Mouse (Mus musculus): ENCODE measurements around the gene Mgarp.
"Not testable (repeated sequence)": the region's sequence is repeated elsewhere in the genome, so short reads cannot be mapped to it uniquely, and the experiment has no call there.

Gene Mgarp

DNA sequence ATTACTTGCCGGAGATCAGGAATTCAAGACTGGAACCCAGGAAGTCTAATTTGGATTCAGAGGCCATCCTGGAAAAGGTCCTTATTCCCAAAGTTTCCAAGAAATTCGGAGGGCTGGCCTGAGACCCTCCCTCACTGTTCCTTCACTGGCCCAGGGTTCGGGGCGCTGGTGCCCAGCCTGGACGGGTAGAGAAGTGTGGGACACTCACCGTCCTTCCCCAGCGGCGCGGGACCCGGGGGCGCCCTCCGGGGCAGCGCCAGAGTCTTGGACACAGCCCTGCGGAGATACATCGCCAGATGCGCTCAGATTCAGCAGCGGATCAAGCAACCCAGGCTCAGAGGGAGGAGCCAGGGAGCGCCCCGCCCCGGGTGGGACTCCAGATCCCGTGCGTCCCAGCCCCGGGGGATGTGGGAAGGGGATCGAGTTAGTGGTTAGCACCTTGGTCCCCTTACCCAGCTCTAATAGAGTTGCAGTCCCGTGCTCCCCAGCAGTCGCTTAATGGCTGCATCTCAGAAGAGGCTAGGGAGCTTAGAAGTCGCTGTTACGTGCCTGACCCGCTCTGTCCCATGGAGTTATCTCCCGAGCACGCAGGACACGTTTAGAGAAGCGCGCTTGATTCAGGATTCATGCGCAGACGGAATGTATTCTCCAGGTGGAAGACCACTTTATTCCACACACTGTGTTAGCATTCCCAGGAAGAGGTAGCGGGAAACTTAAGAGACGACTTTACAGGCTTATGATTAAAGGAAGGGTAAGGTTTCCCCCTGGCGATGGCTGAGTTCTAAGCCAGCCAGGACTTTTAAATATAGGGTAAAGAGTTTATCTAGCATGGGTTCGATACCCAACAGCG lies at the start of gene Mgarp:
TSS of gene Mgarp (minus strand) at position 520 of the 850 bp plus-strand sequence.
- DNase-seq (ENCODE audit: extremely low read depth, low read depth), result peak; percentile 68

DNA sequence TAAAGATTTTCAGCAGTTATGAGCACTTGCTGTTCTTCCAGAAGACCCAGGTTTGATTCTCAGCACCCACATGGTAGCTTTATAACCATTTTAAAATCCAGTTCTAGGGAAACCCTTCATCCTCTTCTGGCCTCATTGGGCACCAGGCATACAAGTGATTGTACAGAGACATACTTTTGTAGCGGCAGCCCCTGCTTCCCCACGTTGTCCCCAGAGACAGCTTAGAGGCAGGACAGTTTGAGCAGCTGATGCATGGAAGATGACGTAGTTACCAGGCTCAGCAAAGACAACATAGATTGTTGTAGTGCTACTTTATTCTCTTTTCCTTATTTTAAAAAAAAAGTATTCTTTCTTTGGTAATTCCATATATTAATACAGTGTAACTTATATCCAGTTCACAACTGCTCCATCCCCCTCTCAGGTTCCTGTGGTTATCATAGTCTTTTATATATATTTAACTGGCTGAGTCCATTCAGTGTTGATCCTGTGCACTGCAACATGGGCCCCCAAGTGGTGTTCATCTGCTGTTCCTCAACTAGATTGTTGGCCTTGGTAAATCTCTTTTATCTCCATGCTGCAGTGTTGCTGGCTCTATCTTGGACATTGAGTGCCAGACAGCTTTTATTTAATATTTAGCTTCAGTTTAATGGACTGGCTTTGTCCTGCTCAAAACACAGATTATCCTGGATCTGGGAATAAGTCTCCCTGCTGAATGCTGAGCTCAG lies 38.5 kb upstream of the Mgarp start:
- no peak for DNase-seq (ENCODE audit: extremely low read depth, low read depth)

DNA sequence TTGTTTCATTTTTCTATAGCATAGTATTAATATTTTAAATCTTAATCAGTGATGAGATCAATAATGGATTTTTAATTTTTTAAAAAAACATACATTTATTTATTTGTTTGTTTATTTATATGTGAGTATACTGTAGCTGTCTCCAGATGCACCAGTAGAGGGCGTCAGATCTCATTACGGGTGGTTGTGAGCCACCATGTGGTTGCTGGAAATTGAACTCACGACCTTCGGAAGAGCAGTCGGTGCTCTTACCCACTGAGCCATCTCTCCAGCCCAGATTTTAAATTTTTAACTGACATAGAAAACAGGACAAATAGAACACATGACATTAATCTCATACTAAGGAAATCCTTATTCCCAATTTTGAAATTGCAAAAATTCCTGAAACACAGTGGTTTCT lies 37.8 kb upstream of the Mgarp start:
- DNase-seq (ENCODE audit: extremely low read depth, low read depth), result not testable (repeated sequence)

DNA sequence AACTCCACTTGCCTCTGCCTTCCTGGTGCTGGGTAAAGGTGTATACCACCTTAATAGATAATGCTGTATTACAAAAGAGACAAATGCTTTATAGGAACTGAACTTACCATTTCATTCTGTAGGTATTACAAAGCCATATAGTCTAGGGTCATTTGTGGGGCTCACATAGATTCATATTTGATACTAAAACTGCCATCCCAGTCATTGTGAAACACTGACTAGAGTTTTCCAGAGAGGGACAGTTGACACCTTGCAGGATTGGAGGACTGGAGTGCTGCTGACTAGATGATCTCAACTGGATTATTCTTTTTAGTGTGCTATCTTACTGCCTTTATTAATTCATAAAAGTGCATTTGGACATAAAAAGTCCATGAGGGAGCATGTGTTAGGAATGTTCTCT lies 28.9 kb upstream of the Mgarp start:
- DNase-seq (ENCODE audit: extremely low read depth, low read depth), result no peak

DNA sequence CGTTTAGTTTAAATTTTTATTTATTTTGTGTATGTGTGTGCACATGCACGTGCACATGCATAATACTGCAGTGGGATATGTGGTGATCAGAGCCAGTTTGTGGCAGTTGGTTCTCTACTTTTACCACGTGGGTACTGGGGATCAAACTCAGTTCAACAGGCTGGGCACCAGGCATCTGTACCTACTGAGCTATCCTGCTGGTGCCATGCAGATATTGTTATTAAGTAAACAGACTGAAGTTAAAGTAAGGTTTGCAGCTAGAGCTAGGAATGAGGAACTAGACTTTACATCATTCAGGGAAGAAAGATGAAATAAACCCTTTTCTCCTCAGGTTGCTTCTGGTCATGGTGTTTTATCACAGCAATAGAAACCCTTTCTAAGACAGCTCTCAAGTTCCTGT lies 25.4 kb upstream of the Mgarp start:
- peak; percentile 67 for DNase-seq (ENCODE audit: extremely low read depth, low read depth)

DNA sequence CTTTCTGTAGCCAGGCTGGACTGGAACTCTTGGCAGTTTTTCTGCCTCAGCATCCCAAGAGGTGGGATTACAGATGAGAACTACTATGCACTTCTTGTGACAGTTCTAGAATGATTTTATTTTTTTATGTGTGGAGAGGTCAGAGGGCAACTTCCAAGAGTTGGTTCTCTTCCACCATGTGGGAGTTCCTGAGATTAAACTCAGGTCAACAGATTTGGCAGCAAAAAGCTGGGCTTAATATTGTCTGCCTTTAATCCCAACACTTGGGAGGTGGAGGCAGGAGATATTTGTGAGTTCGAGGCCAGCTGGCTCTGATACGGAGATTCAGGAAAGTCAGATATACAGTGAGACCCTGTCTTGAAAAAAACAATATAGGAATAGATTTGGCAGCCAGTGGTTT lies 21.4 kb upstream of the Mgarp start:
- no peak for DNase-seq (ENCODE audit: extremely low read depth, low read depth)

DNA sequence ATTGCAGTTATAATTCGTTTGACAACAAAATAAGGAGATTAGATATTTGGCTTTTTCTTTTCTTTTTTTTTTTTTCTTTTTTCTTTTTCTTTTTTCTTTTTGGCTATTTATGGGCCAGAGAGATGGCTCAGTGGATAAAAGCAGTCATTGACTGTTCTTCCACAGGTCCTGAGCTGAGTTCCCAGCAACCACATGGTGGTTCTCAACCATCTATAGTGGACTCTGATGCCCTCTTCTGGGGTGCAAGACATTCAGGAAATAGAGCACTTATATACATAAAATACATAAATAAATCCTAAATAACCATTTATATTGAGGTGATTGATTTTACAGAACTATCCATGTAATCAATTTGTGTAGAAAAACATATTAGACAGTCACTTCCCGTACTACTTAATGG lies 20.9 kb upstream of the Mgarp start:
- DNase-seq (ENCODE audit: extremely low read depth, low read depth), result no peak

DNA sequence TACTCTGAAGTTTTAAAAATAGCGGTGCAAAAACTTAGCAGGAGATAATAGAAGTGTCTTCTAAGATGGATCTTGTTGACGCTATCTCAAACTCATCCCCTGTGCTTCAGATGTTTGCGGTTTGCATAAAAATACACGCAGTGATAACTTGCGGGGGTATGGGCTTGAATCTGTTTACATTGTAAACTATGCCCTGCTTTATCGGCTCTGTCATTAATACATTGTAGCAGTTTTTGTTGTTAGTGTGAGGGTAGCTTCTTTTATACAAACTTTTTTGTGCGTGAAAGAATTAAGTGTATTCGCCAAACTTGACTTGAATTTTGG lies 20.6 kb upstream of the Mgarp start:
- DNase-seq (ENCODE audit: extremely low read depth, low read depth), result no peak

DNA sequence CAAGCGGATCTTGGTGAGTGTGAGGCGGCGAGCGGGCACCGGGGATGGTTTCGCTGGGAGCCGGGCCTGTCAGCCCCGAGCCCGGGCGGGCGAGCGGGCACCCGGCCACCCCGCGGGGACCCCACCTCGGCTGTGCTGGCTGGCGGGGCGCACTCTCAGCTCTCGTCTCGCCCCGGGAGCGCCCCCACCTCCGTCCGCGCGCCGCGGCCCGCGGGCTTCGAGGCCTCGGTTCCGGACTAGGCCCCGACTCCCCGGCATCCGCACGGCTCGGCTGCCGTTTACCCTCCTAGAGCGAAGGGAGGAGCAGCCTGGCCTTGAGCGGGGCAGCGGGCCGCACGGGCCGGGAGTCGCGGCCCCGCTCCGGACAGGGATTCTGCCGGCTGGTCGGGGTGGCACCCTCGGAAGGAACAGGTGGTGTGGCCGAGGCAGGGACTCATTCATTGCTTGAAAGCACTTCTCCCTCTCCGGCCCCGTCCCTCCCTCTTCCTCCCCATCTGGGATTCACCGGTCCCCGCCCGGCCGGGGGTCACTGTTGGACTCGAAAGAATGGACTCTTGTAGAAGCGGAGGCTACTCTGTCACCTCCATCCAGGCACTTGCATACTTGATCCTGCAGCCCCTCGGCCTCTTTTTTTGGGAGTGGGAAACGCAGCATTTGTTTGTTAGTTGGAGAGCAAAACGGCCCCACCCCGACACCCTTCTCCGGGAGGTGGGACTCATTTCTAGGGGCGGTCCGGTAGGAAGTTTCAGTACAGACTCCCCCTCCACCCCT lies 20.0 kb upstream of the Mgarp start:
- no peak for DNase-seq (ENCODE audit: extremely low read depth, low read depth)

DNA sequence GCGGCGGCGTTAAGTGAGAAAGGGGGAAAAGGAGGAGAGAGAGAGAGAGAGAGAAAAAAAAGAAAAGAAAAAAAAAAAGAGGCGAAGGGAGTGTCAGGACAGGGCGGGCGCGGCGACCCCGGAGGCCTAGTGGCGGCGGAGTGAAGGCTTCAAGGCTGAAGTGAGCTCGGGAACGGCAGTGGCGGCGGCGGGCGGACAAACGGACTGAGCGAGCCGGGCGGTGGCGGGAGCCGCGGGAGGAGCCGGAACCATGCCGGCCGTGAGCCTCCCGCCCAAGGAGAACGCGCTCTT lies 19.5 kb upstream of the Mgarp start:
- DNase-seq (ENCODE audit: extremely low read depth, low read depth), result no peak

DNA sequence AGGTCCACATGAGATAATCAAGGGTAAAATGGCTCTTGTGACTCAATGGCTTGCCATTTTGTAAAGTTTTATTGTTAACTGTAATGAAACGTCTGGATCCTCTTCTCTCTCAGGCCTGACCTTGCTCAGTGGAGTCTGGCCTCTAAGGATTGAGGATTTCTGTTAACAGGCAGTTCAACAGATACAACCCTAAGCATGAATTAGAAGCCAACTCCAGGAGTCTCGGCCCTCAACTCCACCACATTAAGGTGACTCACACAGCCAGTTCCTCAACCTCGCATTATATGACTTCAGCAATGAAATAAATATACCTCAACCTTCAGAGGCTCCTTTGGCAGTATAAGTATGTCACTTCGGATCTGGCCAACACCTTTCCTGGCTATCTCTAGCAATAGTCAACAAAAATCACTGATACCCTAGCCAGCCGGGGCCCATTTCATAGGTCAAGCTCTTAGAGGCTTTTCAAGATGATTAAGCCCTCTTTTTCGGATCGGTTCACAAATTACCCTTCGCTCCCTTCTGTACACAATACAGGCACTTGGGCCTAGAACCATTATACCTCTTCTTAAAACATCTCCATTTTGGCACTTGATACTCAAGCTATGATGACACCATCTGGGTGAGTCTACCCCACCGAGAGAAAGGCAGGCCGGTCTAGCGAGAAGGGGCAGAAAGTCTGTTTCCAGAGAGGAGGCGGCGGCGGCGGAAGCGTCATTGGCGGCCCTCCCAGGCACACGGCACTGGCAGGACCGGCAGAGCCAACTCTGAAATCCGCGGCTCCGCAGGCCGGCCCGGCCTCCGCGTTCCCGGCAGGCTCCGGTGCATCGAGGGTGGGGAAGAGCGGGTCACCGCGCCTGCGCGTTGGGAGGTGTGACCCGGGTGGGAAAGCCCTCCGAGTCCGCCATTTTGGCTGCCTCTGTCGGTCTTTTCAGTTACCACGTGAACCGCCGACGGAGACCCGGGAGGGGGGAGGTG lies 18.8 kb upstream of the Mgarp start, which contains the start of gene Naa15:
TSS of gene Naa15 (plus strand) at position 51 of the 975 bp plus-strand sequence.
- peak; percentile 70 for DNase-seq (ENCODE audit: extremely low read depth, low read depth)

DNA sequence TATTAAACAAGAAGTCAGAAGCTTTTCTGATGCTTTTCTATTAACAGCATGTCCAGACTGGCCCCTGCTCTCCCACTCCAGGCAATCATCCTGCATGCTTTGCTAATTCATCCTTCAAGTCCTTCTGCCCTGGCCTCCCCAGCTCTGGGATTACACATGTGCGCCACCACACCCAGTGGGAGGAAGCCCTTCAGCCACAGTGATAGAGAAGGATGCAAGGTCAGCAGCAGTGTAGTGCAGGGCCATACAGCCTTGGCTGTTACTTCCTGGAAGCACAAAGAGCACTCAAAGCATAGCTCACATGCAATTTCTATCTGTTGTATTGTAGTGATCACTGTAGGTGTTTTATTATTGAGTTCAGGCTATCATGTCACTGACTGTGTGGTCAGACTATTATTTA lies 16.7 kb upstream of the Mgarp start:
- no peak for DNase-seq (ENCODE audit: extremely low read depth, low read depth)

DNA sequence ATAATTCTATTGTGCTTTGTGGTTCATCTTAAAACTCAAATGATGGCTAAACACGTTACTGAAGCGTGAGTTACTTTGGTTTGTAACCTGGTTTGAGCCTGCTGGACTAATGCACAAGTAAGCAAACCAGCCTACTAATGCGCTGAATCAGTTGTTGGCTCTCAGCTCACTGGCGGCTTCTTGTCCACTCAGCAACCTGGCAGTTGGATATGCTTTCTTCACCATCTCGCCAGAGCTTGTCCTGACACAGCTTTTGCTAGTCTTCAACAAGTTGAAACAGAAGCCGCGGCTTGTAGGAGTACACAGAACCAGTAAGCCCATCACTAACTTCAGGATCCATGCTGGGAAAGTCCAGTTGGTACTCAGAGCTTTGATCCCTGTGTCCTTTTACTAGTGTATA lies 15.9 kb upstream of the Mgarp start:
- no peak for DNase-seq (ENCODE audit: extremely low read depth, low read depth)

DNA sequence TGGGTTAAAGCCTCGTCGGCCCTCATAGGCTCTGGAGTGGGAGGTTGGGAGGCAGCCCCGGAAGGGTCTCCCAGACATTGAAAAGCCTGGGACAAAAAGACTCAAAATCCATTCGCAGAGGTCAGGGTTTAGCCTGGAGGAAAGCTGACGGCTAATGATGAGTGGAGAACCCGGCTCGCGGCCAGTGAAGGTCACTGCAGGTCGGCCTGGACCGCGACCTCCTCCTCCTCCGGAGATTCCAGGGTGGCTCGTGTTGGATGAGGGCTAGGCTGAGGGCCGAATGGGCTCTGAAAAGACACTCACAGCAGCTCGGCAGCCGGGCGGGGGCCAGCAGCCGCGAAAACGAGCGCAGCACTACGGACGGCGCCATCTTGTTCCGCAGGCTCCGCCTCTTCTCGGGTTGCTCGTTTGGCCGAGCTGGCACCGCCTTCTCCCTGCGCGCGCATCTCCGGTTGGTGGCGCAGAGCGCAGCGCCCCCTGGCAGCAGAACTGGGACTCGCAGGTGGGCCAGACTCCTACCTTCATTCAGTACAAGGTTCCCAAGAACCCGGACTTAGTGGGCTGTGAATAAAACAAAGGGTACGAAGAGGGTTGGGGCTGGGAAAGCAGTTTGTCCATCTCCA lies 12.1 kb upstream of the Mgarp start, which contains the start of gene Ndufc1:
TSS of gene Ndufc1 (minus strand) at position 428 of the 623 bp plus-strand sequence.
- DNase-seq (ENCODE audit: extremely low read depth, low read depth), result peak; percentile 76

DNA sequence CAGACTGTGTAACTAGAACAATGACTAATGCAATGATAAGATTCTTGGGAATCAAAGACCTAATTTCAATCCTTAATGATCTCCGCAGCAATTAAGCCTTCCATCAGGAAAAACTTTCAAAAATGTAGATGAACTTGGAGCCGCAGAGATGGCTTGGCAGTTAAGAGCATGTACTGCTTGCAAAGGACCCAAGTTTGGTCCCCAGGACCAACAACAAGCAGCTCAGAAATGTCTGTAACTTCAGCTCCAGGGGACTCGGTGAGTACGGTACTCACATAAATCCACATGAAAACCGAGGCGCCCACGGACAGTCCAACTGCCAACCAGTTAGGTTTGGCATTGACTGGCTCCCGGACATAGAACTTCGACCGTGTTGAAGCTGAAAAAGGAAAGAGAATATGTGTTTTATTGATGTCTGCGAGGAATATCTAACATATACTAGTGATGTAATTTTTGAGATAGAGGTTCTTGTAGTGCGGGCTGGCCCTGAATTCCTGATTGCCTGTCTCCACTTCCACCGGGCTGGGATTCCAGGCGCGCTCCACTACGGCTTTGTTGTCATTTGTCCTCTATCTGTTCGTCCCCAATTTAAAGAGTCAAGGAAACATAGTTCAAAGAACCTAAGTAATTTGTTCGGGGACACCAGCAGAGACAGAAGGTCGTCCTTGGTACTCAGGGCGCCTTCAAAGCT lies 11.5 kb upstream of the Mgarp start:
- no peak for DNase-seq (ENCODE audit: extremely low read depth, low read depth)

DNA sequence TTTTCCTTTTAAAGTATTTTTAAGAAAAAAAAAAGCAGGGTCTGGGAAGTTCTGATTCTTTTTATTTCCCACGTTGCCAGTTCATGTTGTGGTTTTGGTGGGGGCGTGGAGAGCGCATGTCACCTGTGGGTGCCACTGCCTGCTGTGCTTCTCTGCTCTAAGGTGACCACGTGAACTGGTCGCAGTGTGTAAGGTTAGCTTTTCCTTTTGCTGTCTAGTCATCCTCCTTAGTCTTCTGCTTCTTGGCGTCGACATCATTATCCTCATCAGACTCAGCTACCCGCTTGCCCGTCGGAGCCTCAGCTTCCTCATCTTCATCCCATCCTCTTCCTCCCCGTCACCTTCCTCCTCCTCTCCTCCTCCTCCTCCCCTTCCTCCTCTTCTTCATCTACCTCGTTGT lies 6.1 kb upstream of the Mgarp start:
- no peak for DNase-seq (ENCODE audit: extremely low read depth, low read depth)

DNA sequence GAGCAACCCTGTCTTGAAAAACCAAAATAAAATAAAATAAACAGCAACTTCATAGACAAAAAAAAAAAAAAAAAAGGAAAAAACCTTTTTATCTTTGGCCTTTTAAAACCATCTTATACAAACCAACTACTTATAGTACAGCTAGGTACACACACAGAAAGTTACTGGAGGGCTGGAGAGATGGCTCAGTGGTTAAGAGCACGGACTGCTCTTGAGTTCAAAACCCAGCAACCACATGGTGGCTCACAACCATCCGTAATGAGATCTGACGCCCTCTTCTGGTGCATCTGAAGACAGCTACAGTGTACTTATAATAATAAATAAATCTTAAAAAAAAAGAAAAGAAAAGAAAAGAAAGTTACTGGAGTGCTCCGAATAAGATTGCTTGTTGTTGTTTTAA lies 5.5 kb upstream of the Mgarp start:
- DNase-seq (ENCODE audit: extremely low read depth, low read depth), result not testable (repeated sequence)

DNA sequence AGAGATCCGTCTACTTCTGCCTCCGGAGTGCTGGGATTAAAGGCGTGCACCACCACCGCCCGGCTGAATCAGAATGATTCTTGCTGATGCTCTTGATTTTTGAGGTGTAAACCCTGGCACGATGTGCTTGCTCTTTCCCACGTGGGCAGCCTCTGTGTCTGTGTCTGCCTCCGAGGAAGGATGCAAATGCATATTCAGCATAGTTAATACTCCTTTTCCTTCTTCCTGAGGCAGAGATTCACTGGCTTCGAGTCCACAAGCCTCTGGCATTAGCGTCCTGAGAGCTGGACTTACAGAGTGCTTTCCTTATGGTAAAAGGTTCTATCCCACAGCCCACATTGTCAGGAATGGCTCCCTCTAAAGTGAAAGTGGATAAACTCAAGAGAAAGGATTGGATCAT lies 4.1 kb upstream of the Mgarp start:
- DNase-seq (ENCODE audit: extremely low read depth, low read depth), result no peak

DNA sequence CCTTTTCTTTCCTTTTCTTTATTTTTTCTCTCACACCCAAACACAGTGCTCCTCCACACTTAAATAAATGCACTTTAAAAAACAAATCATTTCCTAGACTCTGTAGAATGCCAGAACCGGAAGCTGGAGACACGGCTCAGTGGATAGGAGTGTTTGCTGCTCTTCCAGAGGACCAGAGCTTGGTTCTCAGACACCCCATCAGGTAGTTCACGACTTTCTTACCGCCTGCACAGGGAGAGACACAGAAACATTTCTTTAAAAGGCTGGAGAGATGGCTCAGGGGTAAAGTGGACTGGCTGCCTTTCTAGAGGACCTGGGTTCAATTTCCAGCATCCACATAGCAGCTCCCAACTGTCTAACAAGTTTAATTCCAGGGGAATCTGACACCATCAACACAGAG lies 3.0 kb upstream of the Mgarp start:
- DNase-seq (ENCODE audit: extremely low read depth, low read depth), result no peak

DNA sequence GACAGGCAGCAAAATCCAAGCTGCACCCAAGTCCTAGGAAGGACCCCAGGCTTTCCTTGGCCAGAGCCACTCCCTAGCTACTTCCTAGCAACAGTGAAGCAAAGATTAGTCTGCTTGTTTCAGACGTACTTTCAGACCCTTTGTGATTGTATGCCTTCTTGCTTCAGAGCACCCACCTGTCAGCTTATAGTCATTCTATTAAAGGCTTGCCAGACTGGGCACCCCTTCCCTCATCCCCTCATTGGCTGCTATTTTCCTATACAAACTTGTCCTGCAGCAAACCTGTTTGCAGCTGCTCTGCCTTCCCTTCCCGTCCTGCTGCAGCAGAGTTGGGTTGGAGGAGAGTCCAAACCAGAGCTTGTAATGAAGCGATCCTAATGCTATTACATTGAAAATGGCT lies 2.1 kb upstream of the Mgarp start:
- DNase-seq (ENCODE audit: extremely low read depth, low read depth), result no peak

All from MEL-GATA-1-ER (cell line).